Mouse (Mus musculus) hindbrain, embryonic 16.5 days (tissue): ENCODE results near the gene Gm45717. TPM values are rescaled to one million over a fixed set of nuclear protein-coding genes. Genes with fewer than 3 reads are reported as not detected.

ENCODE experiments used
- ATAC-seq: fragments of 200-750 bp; cut with Nextera tagmentation; 2 replicates; pipeline ENCODE4 v1.8.0; 2017; ENCODE audit warnings: moderate TSS enrichment, moderate library complexity
- H3K27ac ChIP-seq: fragments of 300-500 bp; sonication (generic); 2 replicates; pipeline ENCODE4 v1.5.1; 2014; ENCODE audit warnings: low read depth, mild to moderate bottlenecking, control low read depth, low read length, moderate library complexity
- H3K27me3 ChIP-seq: fragments of 300-500 bp; sonication (generic); replicated peaks from 2 replicates; pipeline ENCODE4 v1.6.1; 2014; ENCODE audit warnings: low read length; ENCODE audit not compliant: control insufficient read depth, insufficient read depth
- H3K36me3 ChIP-seq: fragments of 300-500 bp; sonication (generic); 2 replicates; pipeline ENCODE4 v1.6.1; 2014; ENCODE audit warnings: mild to moderate bottlenecking, low read length, moderate library complexity, mixed read lengths; ENCODE audit not compliant: control insufficient read depth, insufficient read depth
- H3K4me1 ChIP-seq: fragments of 300-500 bp; sonication (generic); 2 replicates; pipeline ENCODE4 v1.6.1; 2014; ENCODE audit warnings: low read depth, low read length; ENCODE audit not compliant: control insufficient read depth, insufficient read depth
- H3K4me2 ChIP-seq: fragments of 300-500 bp; sonication (generic); 2 replicates; pipeline ENCODE4 v1.6.1; 2014; ENCODE audit warnings: mild to moderate bottlenecking, low read length, control low read depth, moderate library complexity
- H3K4me3 ChIP-seq: fragments of 300-500 bp; sonication (generic); 2 replicates; pipeline ENCODE4 v1.5.1; 2014; ENCODE audit warnings: mild to moderate bottlenecking, low read length, control low read depth, moderate library complexity
- H3K9ac ChIP-seq: fragments of 300-500 bp; sonication (generic); 2 replicates; pipeline ENCODE4 v1.6.1; 2014; ENCODE audit warnings: low read depth, mild to moderate bottlenecking, control low read depth, low read length, moderate library complexity
- H3K9me3 ChIP-seq: fragments of 300-500 bp; sonication (generic); 2 replicates; pipeline ENCODE4 v1.6.1; 2014; ENCODE audit warnings: mild to moderate bottlenecking, low read length, moderate library complexity; ENCODE audit not compliant: control insufficient read depth
- WGBS: fragments of 180-500 bp; shearing (Covaris S2); extraction: QIAGEN DNeasy Blood & Tissue Kit; methylation state at CpG from one replicate; pipeline ENCODE4 v1.1.7; 2014; 5-methylcytosine and 5-hydroxymethylcytosine counted together
- polyA plus RNA-seq: library from polyadenylated mRNA; unstranded; fragments of >200 nt; fragmentation: Nextera tagmentation; extraction: Ambion mirVana; gene quantifications from 2 replicates; pipeline ENCODE4 v1.2.1, GENCODE M21; 2015

The Gm45717 gene
- polyA plus RNA-seq, 1 experiment from 2014 or later: not detected

GRCm38 (mm10) chr7:140939669-140940171 is 16.0 kb downstream of the Gm45717 start:
- Histone ChIP-seq H3K36me3 (no peaks in the 10 kb centered on the region), H3K4me2 (0 out of 2 replicates have a peak overlapping the region, but pooled peaks have one; percentile 2), H3K9me3 (no peaks in the 10 kb centered on the region), H3K27me3 (no peaks in the 10 kb centered on the region), H3K27ac (no peak overlapping the region), H3K4me1 (no peaks in the 10 kb centered on the region; the same call in 1 of the 2 replicates), H3K9ac (no peak overlapping the region; the same call in 1 of the 2 replicates), H3K4me3 (no peak overlapping the region)
- WGBS: 13% methylated on average over 8 of the region's 8 CpGs
- peak; percentile 25; the same call in 1 of the 2 replicates for ATAC-seq

- WGBS: 24% methylated on average over 2 of the region's 2 CpGs
- Histone ChIP-seq H3K9me3 (no peaks in the 10 kb centered on the region), H3K4me1 (no peaks in the 10 kb centered on the region; the same call in 1 of the 2 replicates), H3K9ac (no peak overlapping the region), H3K27me3 (no peaks in the 10 kb centered on the region), H3K36me3 (no peaks in the 10 kb centered on the region), H3K4me3 (no peak overlapping the region), H3K4me2 (no peak overlapping the region), H3K27ac (no peak overlapping the region)
- no peak for ATAC-seq
Measured at GRCm38 (mm10) chr7:140938896-140939295, 16.8 kb downstream of the Gm45717 start.

DNA sequence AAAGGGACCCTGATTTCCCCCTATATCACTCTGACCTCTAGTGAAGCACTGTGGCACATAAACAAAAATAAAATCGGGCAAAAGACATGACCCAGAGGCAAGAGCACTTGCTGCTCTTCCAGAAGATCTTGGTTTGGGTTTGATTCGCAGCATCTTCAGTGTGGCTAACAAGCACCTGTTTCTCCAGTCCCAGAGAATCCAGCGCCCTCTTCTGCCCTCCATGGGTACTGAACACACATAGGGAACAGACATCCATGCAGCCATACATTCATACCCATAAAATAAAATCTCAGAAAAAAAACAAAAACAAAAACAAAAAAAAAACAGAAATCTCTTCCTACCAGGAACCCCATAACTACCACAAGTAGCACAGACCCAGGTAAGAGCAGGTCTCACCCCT is 17.3 kb downstream of the Gm45717 start:
- H3K27ac ChIP-seq: no peak overlapping the region
- no peaks in the 10 kb centered on the region for H3K9me3 ChIP-seq
- WGBS: 38% methylated on average over 3 of the region's 3 CpGs
- H3K4me2 ChIP-seq: no peak overlapping the region
- H3K4me3 ChIP-seq: no peak overlapping the region
- no peaks in the 10 kb centered on the region; the same call in 1 of the 2 replicates for H3K4me1 ChIP-seq
- H3K36me3 ChIP-seq: no peaks in the 10 kb centered on the region
- ATAC-seq: no peak
- no peak overlapping the region for H3K9ac ChIP-seq
- no peaks in the 10 kb centered on the region for H3K27me3 ChIP-seq

DNA sequence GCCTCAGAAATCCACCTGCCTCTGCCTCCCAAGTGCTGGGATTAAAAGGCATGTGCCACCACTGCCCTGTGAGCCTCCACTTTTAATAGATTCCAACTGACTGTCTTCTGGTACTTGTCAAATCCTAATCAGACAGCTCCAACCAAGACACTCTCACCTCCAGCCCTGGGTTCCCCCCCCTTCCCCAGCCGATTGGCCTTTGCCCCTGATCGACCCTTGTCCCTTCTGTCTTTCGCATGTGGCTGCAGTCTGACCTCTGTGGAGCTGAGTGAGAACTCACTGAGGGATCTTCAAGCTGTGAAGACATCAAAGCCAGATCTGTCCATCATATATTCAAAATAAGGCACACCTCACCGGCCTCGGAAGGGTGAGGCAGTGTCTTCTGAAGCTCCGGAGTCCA is 28.6 kb downstream of the Gm45717 start:
- H3K27ac ChIP-seq: no peak overlapping the region
- no peak for ATAC-seq
- no peaks in the 10 kb centered on the region for H3K36me3 ChIP-seq
- H3K9ac ChIP-seq: no peak overlapping the region
- H3K4me1 ChIP-seq: peaks cover 12% of the 10 kb centered on the region
- WGBS: 86% methylated on average over 6 of the region's 6 CpGs
- peaks cover 22% of the 10 kb centered on the region for H3K27me3 ChIP-seq
- no peak overlapping the region for H3K4me2 ChIP-seq
- no peaks in the 10 kb centered on the region for H3K9me3 ChIP-seq
- no peak overlapping the region for H3K4me3 ChIP-seq

- Histone ChIP-seq H3K27ac (no peak overlapping the region), H3K4me2 (peak overlapping the region; percentile 98), H3K4me3 (peak overlapping the region; percentile 50), H3K27me3 (peaks cover 52% of the 10 kb centered on the region), H3K9ac (peak overlapping the region; percentile 58), H3K36me3 (no peaks in the 10 kb centered on the region), H3K4me1 (peaks cover 18% of the 10 kb centered on the region), H3K9me3 (no peaks in the 10 kb centered on the region)
- 20% methylated on average over 30 of the region's 30 CpGs for WGBS
- ATAC-seq: peak; percentile 72
Measured at GRCm38 (mm10) chr7:140923070-140923775, 32.5 kb downstream of the Gm45717 start.

- H3K36me3 ChIP-seq: no peaks in the 10 kb centered on the region
- peak; percentile 71 for ATAC-seq
- H3K9ac ChIP-seq: peak overlapping the region; percentile 58
- H3K9me3 ChIP-seq: no peaks in the 10 kb centered on the region
- H3K4me2 ChIP-seq: peak overlapping the region; percentile 98
- under 1% methylated on average over 49 of the region's 49 CpGs for WGBS
- peak overlapping the region; percentile 50 for H3K4me3 ChIP-seq
- H3K4me1 ChIP-seq: peaks cover 18% of the 10 kb centered on the region
- H3K27me3 ChIP-seq: peaks cover 53% of the 10 kb centered on the region
- H3K27ac ChIP-seq: no peak overlapping the region
Measured at GRCm38 (mm10) chr7:140922398-140923069, 33.2 kb downstream of the Gm45717 start.

GRCm38 (mm10) chr7:140921225-140921975 is 34.3 kb downstream of the Gm45717 start:
- no peaks in the 10 kb centered on the region for H3K36me3 ChIP-seq
- peaks cover 53% of the 10 kb centered on the region for H3K27me3 ChIP-seq
- no peaks in the 10 kb centered on the region for H3K9me3 ChIP-seq
- H3K27ac ChIP-seq: no peak overlapping the region
- peaks cover 18% of the 10 kb centered on the region for H3K4me1 ChIP-seq
- WGBS: 30% methylated on average over 22 of the region's 22 CpGs
- no peak overlapping the region for H3K9ac ChIP-seq
- ATAC-seq: no peak
- no peak overlapping the region for H3K4me3 ChIP-seq
- H3K4me2 ChIP-seq: peak overlapping the region; percentile 98

DNA sequence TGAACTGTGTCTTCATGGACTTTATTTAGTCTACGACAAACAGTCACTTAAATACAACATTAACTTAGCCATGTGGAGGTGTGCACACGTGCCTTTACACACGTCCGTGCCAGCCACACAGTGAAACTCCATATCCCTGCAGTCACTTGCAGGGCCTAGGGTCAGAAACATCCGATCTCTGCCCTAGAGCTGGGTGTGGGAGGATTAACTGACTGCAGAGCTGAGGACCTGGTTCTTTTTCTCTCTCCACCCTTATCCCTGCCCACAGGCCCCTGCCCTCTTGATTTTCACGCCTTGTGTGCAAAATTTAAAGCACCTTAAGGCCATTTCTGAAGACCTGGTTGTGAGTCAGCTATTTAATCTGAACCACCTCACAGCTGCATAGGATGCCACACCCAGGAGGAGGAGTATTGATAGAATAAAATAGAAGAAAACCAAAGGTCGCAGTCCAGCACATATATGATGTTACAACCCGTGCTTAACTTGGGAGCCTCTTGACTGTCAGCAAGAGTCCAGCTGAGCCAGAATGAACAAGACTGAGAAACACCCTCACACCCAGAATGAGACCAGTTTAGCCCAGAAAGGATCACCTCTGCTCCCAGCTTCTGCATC is 35.2 kb downstream of the Gm45717 start, which contains the start of gene Nlrp6:
Nlrp6 (plus strand) TSS at position 485 of the 612 bp plus-strand sequence.
- H3K4me1 ChIP-seq: peaks cover 18% of the 10 kb centered on the region
- peaks cover 53% of the 10 kb centered on the region for H3K27me3 ChIP-seq
- WGBS: 81% methylated on average over 8 of the region's 8 CpGs
- H3K9ac ChIP-seq: no peak within 1 kb of the TSS; the same call in 1 of the 2 replicates
- no peak within 1 kb of the TSS for H3K4me3 ChIP-seq
- H3K4me2 ChIP-seq: peak within 1 kb of the TSS; percentile 98; the same call in 1 of the 2 replicates
- H3K9me3 ChIP-seq: no peaks in the 10 kb centered on the region
- no peaks in the 10 kb centered on the region for H3K36me3 ChIP-seq
- no peak for ATAC-seq
- no peak within 1 kb of the TSS for H3K27ac ChIP-seq
